Mouse (Mus musculus) olfactory bulb, adult 2 months (tissue): ENCODE measurements around the gene Plekhj1. TPM values are rescaled to one million over a fixed set of nuclear protein-coding genes. Genes with fewer than 3 reads are reported as not detected.
A peak's percentile ranks its signal among the peaks of the same experiment; 100 is the strongest.
"Not testable (repeated sequence)": the region's sequence is repeated elsewhere in the genome, so short reads cannot be mapped to it uniquely, and the experiment has no call there.

Experiments
- H3K27ac ChIP-seq: fragments of 200-500 bp; 2 replicates; pipeline ENCODE4 v1.5.1; 2012; ENCODE audit warnings: low read depth, low read length; ENCODE audit not compliant: insufficient read depth
- H3K4me1 ChIP-seq: fragments of 200-500 bp; 2 replicates; pipeline ENCODE4 v1.6.1; 2012; ENCODE audit warnings: low read length; ENCODE audit not compliant: control insufficient read depth, insufficient read depth
- H3K4me3 ChIP-seq: fragments of 200-500 bp; 2 replicates; pipeline ENCODE4 v1.5.1; 2012; ENCODE audit warnings: mild to moderate bottlenecking, low read depth, low read length, moderate library complexity; ENCODE audit not compliant: insufficient read depth
- CTCF ChIP-seq: fragments of 200-500 bp; IDR thresholded peaks from 2 replicates; pipeline ENCODE4 v1.5.1; 2012; ENCODE audit warnings: low read depth, mild to moderate bottlenecking, low read length, moderate library complexity; ENCODE audit not compliant: insufficient read depth
- POLR2A ChIP-seq: fragments of 200-500 bp; IDR thresholded peaks from 2 replicates; pipeline ENCODE4 v1.6.1; 2012; ENCODE audit warnings: mild to moderate bottlenecking, low read depth, low read length, moderate library complexity; ENCODE audit not compliant: insufficient read depth
- WGBS: fragments of 180-500 bp; shearing (Covaris S2); methylation state at CpG from one replicate; pipeline ENCODE4 v1.1.7; 2018; 5-methylcytosine and 5-hydroxymethylcytosine counted together
- polyA plus RNA-seq: library from polyadenylated mRNA; stranded (reverse); fragments of >200 nt; gene quantifications from 2 replicates; pipeline ENCODE4 v1.2.4, GENCODE M21; 2012; ENCODE audit warnings: low replicate concordance; ENCODE audit not compliant: missing spikeins, insufficient read depth, insufficient read length

The Plekhj1 gene
- polyA plus RNA-seq, 1 experiment = not detected

- 63% methylated on average over 6 of the region's 6 CpGs for WGBS
- Histone ChIP-seq H3K27ac (no peak overlapping the region), H3K4me1 (no peaks in the 10 kb centered on the region), H3K4me3 (no peak overlapping the region)
- no peak for TF ChIP-seq CTCF
- TF ChIP-seq POLR2A = no peak
These were observed 20.3 kb upstream of the Plekhj1 start for GRCm38 (mm10) chr10:80818599-80819281.

- H3K4me3 ChIP-seq, H3K27ac ChIP-seq, H3K4me1 ChIP-seq: not testable (repeated sequence)
- 83% methylated on average over 7 of the region's 7 CpGs for WGBS
These were observed 19.5 kb upstream of the Plekhj1 start for GRCm38 (mm10) chr10:80817955-80818354.

GRCm38 (mm10) chr10:80817164-80817563, 18.7 kb upstream of the Plekhj1 start:
- Histone ChIP-seq H3K27ac (no peak overlapping the region), H3K4me3 (no peak overlapping the region), H3K4me1 (no peaks in the 10 kb centered on the region)
- 88% methylated on average over 2 of the region's 2 CpGs for WGBS
- TF ChIP-seq POLR2A = no peak
- TF ChIP-seq CTCF = no peak

- H3K4me1 ChIP-seq, H3K4me3 ChIP-seq, H3K27ac ChIP-seq: not testable (repeated sequence)
- WGBS = 73% methylated on average over 3 of the region's 3 CpGs
These were observed 17.9 kb upstream of the Plekhj1 start for GRCm38 (mm10) chr10:80816303-80816702.

DNA sequence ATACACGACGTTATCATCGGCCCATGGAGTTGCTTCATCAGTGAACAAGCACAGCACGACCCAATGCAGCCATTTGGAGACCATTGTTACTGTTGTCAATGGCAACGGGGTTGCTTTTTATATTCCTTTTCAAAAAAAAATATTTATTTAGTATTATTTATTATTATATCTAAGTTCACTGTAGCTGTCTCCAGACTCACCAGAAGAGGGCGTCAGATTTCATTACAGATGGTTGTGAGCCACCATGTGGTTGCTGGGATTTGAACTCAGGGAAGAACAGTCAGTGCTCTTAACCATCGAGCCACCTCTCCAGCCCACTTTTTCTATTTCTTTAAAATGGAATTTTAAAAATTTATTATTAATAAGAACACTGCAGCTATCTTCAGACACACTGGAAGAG, 16.4 kb upstream of the Plekhj1 start:
- H3K4me1 ChIP-seq = peaks cover 9% of the 10 kb centered on the region
- TF ChIP-seq CTCF (no peak), POLR2A (no peak)
- H3K27ac ChIP-seq = no peak overlapping the region
- WGBS = 53% methylated on average over 7 of the region's 7 CpGs
- no peak overlapping the region for H3K4me3 ChIP-seq

GRCm38 (mm10) chr10:80813366-80813765, 14.9 kb upstream of the Plekhj1 start, which contains the start of gene Jsrp1:
Jsrp1 (minus strand) TSS chr10:80813498.
- TF ChIP-seq CTCF (no peak), POLR2A (no peak)
- H3K4me3 ChIP-seq = no peak within 1 kb of the TSS
- 77% methylated on average over 4 of the region's 4 CpGs for WGBS
- H3K27ac ChIP-seq = no peak within 1 kb of the TSS
- H3K4me1 ChIP-seq = peaks cover 19% of the 10 kb centered on the region

GRCm38 (mm10) chr10:80812391-80813041, 14.1 kb upstream of the Plekhj1 start:
- no peak for TF ChIP-seq CTCF
- TF ChIP-seq POLR2A = no peak
- Histone ChIP-seq H3K4me3 (no peak overlapping the region), H3K4me1 (peaks cover 27% of the 10 kb centered on the region), H3K27ac (no peak overlapping the region)
- 71% methylated on average over 5 of the region's 5 CpGs for WGBS

DNA sequence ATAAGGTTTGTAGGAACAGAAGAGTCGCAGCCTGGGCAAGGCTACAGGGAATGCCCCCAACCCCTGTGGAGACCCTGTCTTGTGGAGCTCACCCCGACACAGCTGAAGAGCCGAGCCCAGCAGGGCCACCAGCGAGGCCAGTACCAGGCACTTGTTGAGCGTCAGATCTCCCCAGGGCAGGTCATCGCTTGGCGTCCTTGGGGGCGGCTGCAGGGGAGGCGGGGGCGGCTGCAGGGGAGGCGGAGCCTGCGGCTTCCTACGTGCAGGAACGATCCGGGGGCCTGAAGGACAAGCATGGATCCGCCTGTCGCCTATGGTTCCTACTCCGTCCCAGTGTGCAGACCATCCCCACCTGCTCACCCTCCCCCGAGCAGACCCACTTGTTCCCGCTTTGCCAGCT, 11.7 kb upstream of the Plekhj1 start:
- no peak overlapping the region for H3K4me3 ChIP-seq
- 10% methylated on average over 20 of the region's 20 CpGs for WGBS
- no peak for TF ChIP-seq CTCF
- H3K27ac ChIP-seq = no peak overlapping the region
- peaks cover 45% of the 10 kb centered on the region for H3K4me1 ChIP-seq

DNA sequence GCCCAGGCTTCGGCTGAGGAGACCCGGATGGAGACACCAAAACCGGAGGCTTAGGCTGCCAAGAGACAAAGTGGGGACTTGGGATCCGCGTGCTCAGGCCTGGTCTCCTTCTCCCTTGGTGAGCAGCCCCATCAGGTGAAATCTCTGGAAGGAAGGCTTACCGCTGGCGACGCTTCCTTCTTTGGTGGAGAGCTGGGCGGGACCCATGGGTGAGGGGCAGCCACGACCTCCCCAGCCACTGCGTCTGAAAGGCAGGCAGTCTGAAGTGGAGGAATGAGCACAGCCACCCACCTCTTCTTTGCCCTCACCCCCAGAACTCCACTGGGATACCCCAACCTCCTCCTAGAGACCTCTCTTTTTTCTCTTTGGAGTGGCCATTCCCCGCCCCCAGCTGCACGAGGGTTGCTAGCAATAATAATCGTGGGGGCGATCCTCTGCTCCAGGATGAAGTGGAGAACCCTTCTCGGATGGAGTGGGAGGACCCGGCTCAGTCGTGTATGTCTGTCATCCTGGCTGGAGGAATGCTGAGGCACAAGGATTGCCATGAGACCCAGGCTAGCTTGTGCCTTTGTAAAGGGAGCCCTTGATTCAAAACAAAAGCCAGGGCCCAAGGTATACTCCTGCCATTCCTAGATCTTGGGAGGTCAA, 10.7 kb upstream of the Plekhj1 start:
- WGBS = 8% methylated on average over 17 of the region's 18 CpGs

More for the DNA sequence above, 10.7 kb upstream of the Plekhj1 start:
- TF ChIP-seq POLR2A (no peak), CTCF (no peak)
- H3K4me3 ChIP-seq = peak overlapping the region; percentile 8
- no peak overlapping the region for H3K27ac ChIP-seq
- H3K4me1 ChIP-seq = peaks cover 45% of the 10 kb centered on the region
